Mouse (Mus musculus): ENCODE data around the gene Abcc3. TPM values are rescaled to one million over a fixed set of nuclear protein-coding genes. Genes with fewer than 3 reads are reported as not detected.

Gene Abcc3
- polyA plus RNA-seq, 1 experiment = 6.3 TPM

GRCm38 (mm10) chr11:94387756-94388155, 5.0 kb downstream of the Abcc3 start:
- TF ChIP-seq GATA1 (IDR thresholded peaks at IDR 0.05; ENCODE audit: borderline replicate concordance, low read length) (no peak), FLI1 (IDR thresholded peaks at IDR 0.05; ENCODE audit: low read length) (no peak)
- Histone ChIP-seq H3K4me1 (peaks cover 27% of the 10 kb centered on the region), H3K36me3 (replicated peaks; ENCODE audit: low read length) (no peaks in the 10 kb centered on the region), H3K9me3 (no peaks in the 10 kb centered on the region), H3K4me3 (replicated peaks) (no peak overlapping the region), H3K27me3 (replicated peaks) (peaks cover 82% of the 10 kb centered on the region)

GRCm38 (mm10) chr11:94385977-94386771, 6.6 kb downstream of the Abcc3 start:
- Histone ChIP-seq H3K27me3 (replicated peaks) (peaks cover 82% of the 10 kb centered on the region), H3K36me3 (replicated peaks; ENCODE audit: low read length) (no peaks in the 10 kb centered on the region), H3K9me3 (no peaks in the 10 kb centered on the region), H3K4me1 (peaks cover 20% of the 10 kb centered on the region), H3K4me3 (replicated peaks) (peak overlapping the region; percentile 86)
- TF ChIP-seq GATA1 (IDR thresholded peaks at IDR 0.05; ENCODE audit: borderline replicate concordance, low read length) = no peak
- TF ChIP-seq FLI1 (IDR thresholded peaks at IDR 0.05; ENCODE audit: low read length) = no peak

GRCm38 (mm10) chr11:94379736-94380135, 13.1 kb downstream of the Abcc3 start:
- Histone ChIP-seq H3K27me3 (replicated peaks) (peaks cover 73% of the 10 kb centered on the region), H3K4me3 (replicated peaks) (no peak overlapping the region), H3K9me3 (no peaks in the 10 kb centered on the region), H3K4me1 (peaks cover 4% of the 10 kb centered on the region; the same call in 1 of the 2 replicates), H3K36me3 (replicated peaks; ENCODE audit: low read length) (no peaks in the 10 kb centered on the region)
- TF ChIP-seq FLI1 (IDR thresholded peaks at IDR 0.05; ENCODE audit: low read length) = no peak
- no peak for TF ChIP-seq GATA1 (IDR thresholded peaks at IDR 0.05; ENCODE audit: borderline replicate concordance, low read length)

- Histone ChIP-seq H3K27me3 (replicated peaks) (peaks cover 74% of the 10 kb centered on the region), H3K36me3 (replicated peaks; ENCODE audit: low read length) (no peaks in the 10 kb centered on the region), H3K4me3 (replicated peaks) (no peak overlapping the region), H3K4me1 (peaks cover 6% of the 10 kb centered on the region), H3K9me3 (no peaks in the 10 kb centered on the region)
- TF ChIP-seq FLI1 (IDR thresholded peaks at IDR 0.05; ENCODE audit: low read length) = no peak
- no peak for TF ChIP-seq GATA1 (IDR thresholded peaks at IDR 0.05; ENCODE audit: borderline replicate concordance, low read length)
These were observed 13.7 kb downstream of the Abcc3 start for GRCm38 (mm10) chr11:94379061-94379460.

- TF ChIP-seq GATA1 (IDR thresholded peaks at IDR 0.05; ENCODE audit: borderline replicate concordance, low read length) = no peak
- TF ChIP-seq FLI1 (IDR thresholded peaks at IDR 0.05; ENCODE audit: low read length) = no peak
These were observed 18.4 kb downstream of the Abcc3 start for GRCm38 (mm10) chr11:94374276-94374948.

GRCm38 (mm10) chr11:94370809-94371208, 22.0 kb downstream of the Abcc3 start:
- Histone ChIP-seq H3K27me3 (replicated peaks) (peaks cover 76% of the 10 kb centered on the region), H3K36me3 (replicated peaks; ENCODE audit: low read length) (no peaks in the 10 kb centered on the region), H3K9me3 (peaks cover 14% of the 10 kb centered on the region), H3K4me3 (replicated peaks) (peak overlapping the region; percentile 15), H3K4me1 (peaks cover 37% of the 10 kb centered on the region)
- no peak for TF ChIP-seq GATA1 (IDR thresholded peaks at IDR 0.05; ENCODE audit: borderline replicate concordance, low read length)
- TF ChIP-seq FLI1 (IDR thresholded peaks at IDR 0.05; ENCODE audit: low read length) = no peak

More at GRCm38 (mm10) chr11:94374276-94374948, 18.4 kb downstream of the Abcc3 start:
- Histone ChIP-seq H3K9me3 (no peaks in the 10 kb centered on the region), H3K4me3 (replicated peaks) (no peak overlapping the region), H3K36me3 (replicated peaks; ENCODE audit: low read length) (no peaks in the 10 kb centered on the region), H3K27me3 (replicated peaks) (peaks cover 66% of the 10 kb centered on the region), H3K4me1 (peaks cover 41% of the 10 kb centered on the region)

GRCm38 (mm10) chr11:94369981-94370380, 22.8 kb downstream of the Abcc3 start:
- no peak for TF ChIP-seq GATA1 (IDR thresholded peaks at IDR 0.05; ENCODE audit: borderline replicate concordance, low read length)
- H3K9me3 ChIP-seq = peaks cover 18% of the 10 kb centered on the region
- H3K4me3 ChIP-seq (replicated peaks) = no peak overlapping the region

GRCm38 (mm10) chr11:94365340-94365739, 27.5 kb downstream of the Abcc3 start:
- Histone ChIP-seq H3K4me1 (peaks cover 8% of the 10 kb centered on the region), H3K9me3 (peaks cover 18% of the 10 kb centered on the region), H3K36me3 (replicated peaks; ENCODE audit: low read length) (no peaks in the 10 kb centered on the region), H3K4me3 (replicated peaks) (no peak overlapping the region), H3K27me3 (replicated peaks) (peaks cover 75% of the 10 kb centered on the region)
- TF ChIP-seq FLI1 (IDR thresholded peaks at IDR 0.05; ENCODE audit: low read length) (no peak), GATA1 (IDR thresholded peaks at IDR 0.05; ENCODE audit: borderline replicate concordance, low read length) (no peak)

More at GRCm38 (mm10) chr11:94369981-94370380, 22.8 kb downstream of the Abcc3 start:
- peaks cover 37% of the 10 kb centered on the region for H3K4me1 ChIP-seq
- peaks cover 75% of the 10 kb centered on the region for H3K27me3 ChIP-seq (replicated peaks)
- H3K36me3 ChIP-seq (replicated peaks; ENCODE audit: low read length) = no peaks in the 10 kb centered on the region

- no peak for TF ChIP-seq FLI1 (IDR thresholded peaks at IDR 0.05; ENCODE audit: low read length)
- TF ChIP-seq GATA1 (IDR thresholded peaks at IDR 0.05; ENCODE audit: borderline replicate concordance, low read length) = no peak
- peaks cover 18% of the 10 kb centered on the region for H3K9me3 ChIP-seq
- H3K36me3 ChIP-seq (replicated peaks; ENCODE audit: low read length) = no peaks in the 10 kb centered on the region
- no peak overlapping the region for H3K4me3 ChIP-seq (replicated peaks)
- no peaks in the 10 kb centered on the region; the same call in 1 of the 2 replicates for H3K4me1 ChIP-seq
- H3K27me3 ChIP-seq (replicated peaks) = peaks cover 79% of the 10 kb centered on the region
These were observed 29.1 kb downstream of the Abcc3 start for GRCm38 (mm10) chr11:94363690-94364089.

- Histone ChIP-seq H3K9me3 (peaks cover 8% of the 10 kb centered on the region), H3K4me3 (replicated peaks) (no peak overlapping the region), H3K36me3 (replicated peaks; ENCODE audit: low read length) (no peaks in the 10 kb centered on the region), H3K27me3 (replicated peaks) (peaks cover 72% of the 10 kb centered on the region), H3K4me1 (no peaks in the 10 kb centered on the region; the same call in 1 of the 2 replicates)
- no peak for TF ChIP-seq GATA1 (IDR thresholded peaks at IDR 0.05; ENCODE audit: borderline replicate concordance, low read length)
- TF ChIP-seq FLI1 (IDR thresholded peaks at IDR 0.05; ENCODE audit: low read length) = no peak
These were observed 30.7 kb downstream of the Abcc3 start for GRCm38 (mm10) chr11:94362101-94362500.

All from megakaryocyte, embryonic 14.5 days (primary cell).